Mouse (Mus musculus) hindbrain, embryonic 15.5 days (tissue): ENCODE results near the gene Map2k7. TPM values are rescaled to one million over a fixed set of nuclear protein-coding genes. Genes with fewer than 3 reads are reported as not detected.

Experiments used
- ATAC-seq: fragments of 200-750 bp; cut with Nextera tagmentation; 2 replicates; pipeline ENCODE4 v1.8.0; 2017; ENCODE audit warnings: low read depth, moderate number of reproducible peaks, moderate TSS enrichment; ENCODE audit not compliant: low FRiP score
- H3K27ac ChIP-seq: fragments of 300-500 bp; sonication (generic); replicated peaks from 2 replicates; pipeline ENCODE4 v1.5.1; 2015; ENCODE audit warnings: mild to moderate bottlenecking, inconsistent platforms
- H3K27me3 ChIP-seq: fragments of 300-500 bp; sonication (generic); 2 replicates; pipeline ENCODE4 v1.6.1; 2015; ENCODE audit warnings: control low read depth, inconsistent platforms
- H3K36me3 ChIP-seq: fragments of 300-500 bp; sonication (generic); 2 replicates; pipeline ENCODE4 v1.6.1; 2015; ENCODE audit warnings: control low read depth, inconsistent platforms
- H3K4me1 ChIP-seq: fragments of 300-500 bp; sonication (generic); replicated peaks from 2 replicates; pipeline ENCODE4 v1.6.1; 2015; ENCODE audit warnings: control low read depth, inconsistent platforms
- H3K4me2 ChIP-seq: fragments of 300-500 bp; sonication (generic); 2 replicates; pipeline ENCODE4 v1.6.1; 2015; ENCODE audit warnings: moderate library complexity, mild to moderate bottlenecking, inconsistent platforms
- H3K4me3 ChIP-seq: fragments of 300-500 bp; sonication (generic); 2 replicates; pipeline ENCODE4 v1.5.1; 2015; ENCODE audit warnings: mild to moderate bottlenecking, inconsistent platforms
- H3K9ac ChIP-seq: fragments of 300-500 bp; sonication (generic); 2 replicates; pipeline ENCODE4 v1.6.1; 2015; ENCODE audit warnings: inconsistent platforms
- H3K9me3 ChIP-seq: fragments of 300-500 bp; sonication (generic); 2 replicates; pipeline ENCODE4 v1.6.1; 2016; ENCODE audit warnings: control low read depth, inconsistent platforms
- WGBS: fragments of 180-500 bp; shearing (Covaris S2); methylation state at CpG from one replicate; pipeline ENCODE4 v1.1.7; 2015; 5-methylcytosine and 5-hydroxymethylcytosine counted together
- polyA plus RNA-seq: library from polyadenylated mRNA; unstranded; fragments of >200 nt; fragmentation: Nextera tagmentation; extraction: Ambion mirVana; gene quantifications from 2 replicates; pipeline ENCODE4 v1.2.1, GENCODE M21; 2015

Map2k7 gene
- polyA plus RNA-seq, 1 experiment from 2014 or later, result 29.4 TPM

DNA sequence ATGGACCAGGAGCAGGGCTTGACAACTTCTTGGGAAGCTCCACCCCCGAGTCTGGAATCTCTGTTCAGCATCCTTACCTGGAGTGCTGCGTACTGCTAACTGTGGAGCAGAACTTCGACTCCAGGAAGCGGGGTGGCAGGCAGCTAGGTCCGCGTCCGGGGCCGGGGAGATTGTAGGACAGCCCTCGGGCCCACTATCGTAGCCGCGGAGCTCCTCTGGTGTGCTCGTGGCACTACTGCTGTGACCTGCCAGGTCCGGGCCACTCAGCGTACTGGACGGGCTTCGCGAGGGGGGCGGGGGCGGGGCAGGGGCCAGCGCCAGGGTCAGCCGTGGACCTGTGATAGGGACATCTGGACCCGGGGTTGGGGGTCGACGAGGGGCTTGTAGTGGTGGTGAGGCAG lies 25.7 kb upstream of the Map2k7 start:
- WGBS, result 2% methylated on average over 25 of the region's 25 CpGs
- Histone ChIP-seq H3K4me3 (peak overlapping the region; percentile 82), H3K9me3 (no peaks in the 10 kb centered on the region), H3K27me3 (no peaks in the 10 kb centered on the region), H3K36me3 (peaks cover 21% of the 10 kb centered on the region), H3K4me2 (peak overlapping the region; percentile 97), H3K9ac (peak overlapping the region; percentile 53), H3K27ac (peak overlapping the region; percentile 71), H3K4me1 (peaks cover 55% of the 10 kb centered on the region)
- ATAC-seq, result peak; percentile 0; the same call in 1 of the 2 replicates

DNA sequence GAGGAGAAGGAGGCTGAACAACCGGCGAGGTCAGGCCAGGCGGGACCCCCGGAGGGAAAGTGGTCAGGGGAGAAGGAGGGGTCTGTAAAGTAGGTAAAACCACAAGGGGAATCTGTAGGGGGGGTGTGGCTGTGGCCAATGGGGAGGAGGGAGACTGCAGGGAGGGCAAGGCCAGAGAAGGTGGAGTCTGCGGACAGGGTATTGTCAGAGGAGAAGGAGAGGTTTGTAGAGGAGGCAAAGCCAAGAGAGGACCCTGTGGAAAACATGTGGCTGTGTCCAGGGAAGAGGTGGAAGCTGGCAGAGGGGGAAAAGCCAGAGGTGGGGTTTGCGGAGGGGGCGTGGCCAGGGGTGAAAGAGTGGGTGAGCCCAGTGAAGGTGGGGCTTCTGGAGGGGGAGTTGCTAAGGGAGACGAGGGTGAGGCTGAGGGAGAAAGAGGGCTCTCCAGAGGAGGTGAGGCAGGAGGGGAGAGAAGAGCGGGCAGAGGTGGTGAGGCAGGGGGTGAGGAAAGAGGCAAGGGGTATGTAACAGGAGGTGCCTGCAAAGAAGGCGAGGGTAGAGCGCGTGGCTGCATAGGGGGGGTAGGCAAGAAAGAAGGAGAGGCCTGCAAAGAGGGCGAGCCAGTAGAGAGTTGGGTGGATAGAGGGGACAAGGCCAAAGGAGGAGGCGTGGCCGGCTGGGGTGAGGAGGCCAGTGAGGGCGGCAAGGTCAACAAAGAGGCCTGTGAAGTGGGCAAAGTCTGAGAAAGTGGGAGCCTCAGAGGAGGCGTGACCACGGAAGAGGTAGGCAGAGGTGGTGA lies 25.1 kb upstream of the Map2k7 start:
- Histone ChIP-seq H3K9ac (peak overlapping the region; percentile 53), H3K27me3 (no peaks in the 10 kb centered on the region), H3K9me3 (no peaks in the 10 kb centered on the region), H3K27ac (peak overlapping the region; percentile 71), H3K4me2 (peak overlapping the region; percentile 97), H3K4me1 (peaks cover 55% of the 10 kb centered on the region), H3K4me3 (peak overlapping the region; percentile 82), H3K36me3 (peaks cover 21% of the 10 kb centered on the region)
- WGBS, result 1% methylated on average over 18 of the region's 18 CpGs
- peak; percentile 10 for ATAC-seq

DNA sequence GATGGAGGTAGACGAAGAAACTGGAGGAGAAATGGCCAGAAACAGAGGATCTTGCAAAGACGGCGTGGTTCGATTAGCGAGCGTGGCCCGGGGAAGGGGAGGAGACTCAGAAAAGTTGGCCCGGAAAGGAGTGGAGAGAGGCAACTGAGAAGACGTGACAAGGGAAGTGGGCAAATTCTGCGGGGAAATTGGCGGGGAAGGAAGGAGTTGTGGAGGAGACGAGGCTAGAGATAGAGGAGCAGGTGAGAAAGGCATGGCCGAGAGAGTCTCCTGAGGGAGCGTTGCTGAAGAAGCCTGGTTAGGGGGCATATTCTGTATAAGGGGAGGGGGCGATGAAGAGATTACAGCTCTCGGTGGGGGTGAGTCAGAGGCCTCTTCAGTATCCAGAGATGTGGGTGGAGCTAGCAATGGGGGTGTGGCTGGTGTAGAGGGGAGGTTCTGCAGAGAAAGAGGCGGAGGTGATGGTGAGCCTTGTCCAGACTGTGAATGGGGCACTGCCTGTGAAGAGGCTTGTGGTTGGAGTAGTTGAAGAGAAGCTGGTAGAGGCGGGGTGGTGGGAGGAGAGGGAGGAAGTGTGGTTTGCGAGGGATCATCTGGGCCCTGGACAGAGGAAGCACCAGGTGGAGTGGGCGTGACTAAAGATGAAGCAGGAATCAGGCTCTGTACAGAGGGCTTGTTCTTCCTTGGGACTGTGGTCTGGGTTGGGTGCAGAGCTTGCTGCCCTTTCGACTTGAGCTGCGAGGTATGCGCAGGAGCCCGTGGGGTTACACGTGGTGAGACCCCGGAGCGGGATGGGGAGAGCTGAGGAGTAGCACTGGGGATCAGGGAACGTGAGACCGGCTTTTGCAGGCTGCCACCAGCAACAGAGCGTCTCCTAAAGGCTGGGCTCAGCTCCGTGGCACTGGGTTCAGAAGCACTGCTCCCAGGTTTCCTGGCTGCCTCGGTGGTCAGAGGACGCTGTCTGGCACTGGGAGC lies 24.2 kb upstream of the Map2k7 start:
- ATAC-seq, result no peak
- Histone ChIP-seq H3K36me3 (peaks cover 20% of the 10 kb centered on the region), H3K4me2 (peak overlapping the region; percentile 97), H3K4me3 (peak overlapping the region; percentile 82), H3K27me3 (no peaks in the 10 kb centered on the region), H3K4me1 (peaks cover 55% of the 10 kb centered on the region), H3K9ac (peak overlapping the region; percentile 53), H3K27ac (peak overlapping the region; percentile 71), H3K9me3 (no peaks in the 10 kb centered on the region)
- 15% methylated on average over 33 of the region's 33 CpGs for WGBS

DNA sequence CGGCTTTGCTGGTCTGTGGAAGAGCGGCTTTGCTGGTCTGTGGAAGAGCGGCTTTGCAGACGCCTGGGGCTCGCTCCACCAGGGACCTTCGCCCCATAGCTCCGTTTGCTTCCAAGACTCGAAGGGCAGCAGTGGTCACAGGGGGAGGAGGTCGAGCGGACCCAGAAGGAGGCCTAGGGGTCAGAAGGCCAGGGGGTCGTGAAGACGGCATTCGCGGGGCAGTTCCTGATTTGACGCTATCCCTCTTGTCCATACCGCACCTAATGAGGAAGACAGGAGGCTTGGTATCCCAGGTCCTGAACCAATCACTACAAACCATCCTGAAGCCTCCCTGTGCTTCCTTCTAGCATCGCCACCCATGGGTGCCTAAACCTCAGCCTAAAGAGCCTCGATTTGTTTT lies 22.2 kb upstream of the Map2k7 start:
- Histone ChIP-seq H3K4me1 (peaks cover 46% of the 10 kb centered on the region), H3K36me3 (peaks cover 3% of the 10 kb centered on the region; the same call in 1 of the 2 replicates), H3K4me2 (peak overlapping the region; percentile 97), H3K9me3 (no peaks in the 10 kb centered on the region), H3K4me3 (peak overlapping the region; percentile 82), H3K27me3 (no peaks in the 10 kb centered on the region), H3K27ac (peak overlapping the region; percentile 97), H3K9ac (peak overlapping the region; percentile 84)
- WGBS, result 5% methylated on average over 18 of the region's 18 CpGs
- ATAC-seq, result peak; percentile 2

DNA sequence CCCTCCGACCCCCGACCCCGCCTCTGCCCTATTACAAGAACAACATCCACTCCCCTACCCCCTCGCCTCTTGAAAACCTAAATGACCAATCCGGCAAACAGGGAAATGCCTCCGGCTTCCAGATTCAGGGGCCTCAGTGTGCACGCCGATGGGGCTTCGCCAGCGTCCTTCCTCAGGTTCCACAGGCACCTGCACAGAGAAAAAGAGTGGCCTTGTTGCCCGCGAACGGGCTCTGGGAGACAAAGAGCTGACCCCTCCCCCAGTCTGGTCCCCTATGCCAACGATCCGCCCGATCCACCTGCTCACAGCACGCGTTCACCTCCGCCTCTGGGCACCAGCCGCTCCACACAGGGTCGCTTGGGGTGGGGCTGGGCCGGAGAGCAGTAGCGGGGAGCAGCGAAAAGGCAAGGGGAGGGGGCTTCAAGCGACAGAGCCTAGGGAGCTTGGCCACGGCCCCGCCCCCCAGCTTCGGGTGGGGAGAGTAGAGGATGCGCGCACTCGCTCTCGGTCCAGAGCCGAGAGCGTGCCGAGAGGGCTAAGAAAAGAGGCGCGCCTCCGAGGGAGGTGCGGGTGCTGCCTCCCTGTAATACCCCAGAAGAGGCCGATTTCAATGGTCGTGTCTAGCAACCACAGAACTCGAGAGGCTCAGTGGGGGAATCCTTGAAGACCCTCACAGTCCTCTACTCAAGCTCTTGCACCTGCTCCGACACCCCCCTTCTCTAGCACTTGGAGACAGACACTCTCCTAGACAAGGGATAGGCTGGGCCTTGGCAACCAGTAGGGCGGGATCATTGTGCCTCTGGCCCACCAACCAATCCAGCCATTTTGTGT lies 21.5 kb upstream of the Map2k7 start, which contains the start of gene Prr36:
TSS of gene Prr36 (minus strand) at position 669 of the 831 bp plus-strand sequence.
- peaks cover 46% of the 10 kb centered on the region for H3K4me1 ChIP-seq
- under 1% methylated on average over 44 of the region's 44 CpGs for WGBS
- ATAC-seq, result peak; percentile 90
- H3K9ac ChIP-seq, result peak within 1 kb of the TSS; percentile 84
- no peaks in the 10 kb centered on the region for H3K9me3 ChIP-seq
- peak within 1 kb of the TSS; percentile 82 for H3K4me3 ChIP-seq
- no peaks in the 10 kb centered on the region for H3K27me3 ChIP-seq
- H3K4me2 ChIP-seq, result peak within 1 kb of the TSS; percentile 97
- H3K36me3 ChIP-seq, result peaks cover 3% of the 10 kb centered on the region; the same call in 1 of the 2 replicates
- peak within 1 kb of the TSS; percentile 97 for H3K27ac ChIP-seq

DNA sequence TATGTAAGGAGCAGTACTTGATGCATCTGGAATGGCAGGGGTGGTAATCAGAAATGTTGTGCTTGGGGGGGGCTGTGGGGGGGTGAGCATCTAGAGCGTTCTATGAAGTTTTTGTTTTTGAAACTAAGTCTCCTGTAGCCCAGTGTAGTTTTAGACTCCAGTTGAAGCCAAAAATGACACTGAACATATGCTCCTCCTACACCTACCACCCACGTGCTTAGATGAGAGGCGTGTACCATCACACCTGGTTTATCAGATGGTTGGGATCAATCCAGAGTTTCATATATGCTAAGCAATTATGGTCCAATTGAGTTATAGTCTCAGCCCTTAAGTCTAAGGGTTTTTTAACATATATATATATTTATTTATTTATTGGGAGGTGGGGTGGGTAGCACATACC lies 18.9 kb upstream of the Map2k7 start:
- H3K9ac ChIP-seq, result no peak overlapping the region
- peaks cover under 1% of the 10 kb centered on the region; the same call in 1 of the 2 replicates for H3K36me3 ChIP-seq
- no peak for ATAC-seq
- no peak overlapping the region for H3K4me2 ChIP-seq
- H3K9me3 ChIP-seq, result no peaks in the 10 kb centered on the region
- 90% methylated on average over 3 of the region's 3 CpGs for WGBS
- H3K4me1 ChIP-seq, result peaks cover 25% of the 10 kb centered on the region
- no peak overlapping the region for H3K27ac ChIP-seq
- no peaks in the 10 kb centered on the region for H3K27me3 ChIP-seq
- no peak overlapping the region for H3K4me3 ChIP-seq

DNA sequence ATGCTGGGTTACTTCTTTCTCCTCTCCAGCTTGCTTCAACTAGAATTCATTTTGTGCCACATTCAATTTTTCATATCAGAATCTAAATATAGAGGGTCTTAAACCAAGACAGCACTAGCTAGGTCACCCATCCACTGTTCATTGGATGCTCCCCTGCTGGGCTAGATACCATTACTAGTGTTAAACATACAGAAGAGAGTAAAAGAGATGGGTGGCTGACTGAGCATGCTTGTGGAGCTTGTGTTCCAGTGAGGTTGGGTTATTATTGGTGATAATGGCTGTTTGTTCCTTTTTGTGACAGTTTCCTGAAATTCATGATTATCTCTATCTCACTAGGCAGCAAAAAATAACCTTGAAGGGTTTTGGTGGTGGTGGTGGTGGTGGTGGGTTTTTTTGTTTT lies 16.5 kb upstream of the Map2k7 start:
- H3K4me3 ChIP-seq, result no peak overlapping the region
- H3K9ac ChIP-seq, result no peak overlapping the region
- H3K36me3 ChIP-seq, result no peaks in the 10 kb centered on the region
- H3K9me3 ChIP-seq, result no peaks in the 10 kb centered on the region
- peaks cover 9% of the 10 kb centered on the region; the same call in 1 of the 2 replicates for H3K27me3 ChIP-seq
- no peak for ATAC-seq
- H3K4me2 ChIP-seq, result no peak overlapping the region
- no peak overlapping the region for H3K27ac ChIP-seq
- peaks cover 11% of the 10 kb centered on the region for H3K4me1 ChIP-seq

DNA sequence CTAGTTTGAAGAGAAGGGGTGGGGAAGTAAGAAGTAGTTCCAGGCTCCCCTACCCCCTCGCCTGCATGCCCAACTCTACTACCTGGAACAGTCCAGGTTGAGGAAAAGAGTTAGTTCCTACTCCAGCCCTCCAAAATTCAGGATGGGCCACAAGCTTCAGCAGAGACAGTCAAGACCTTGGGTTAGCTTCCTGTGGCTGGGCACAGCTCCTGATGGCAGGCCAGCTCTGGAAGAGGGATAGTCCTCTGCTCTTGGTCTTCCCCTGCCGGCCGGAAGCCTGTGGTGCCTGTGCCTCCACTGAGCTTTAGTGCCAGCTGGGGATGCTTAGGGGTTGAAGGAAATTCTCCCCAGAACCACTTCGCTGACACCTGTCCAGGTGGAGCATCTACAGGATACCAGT lies 12.2 kb upstream of the Map2k7 start:
- ATAC-seq, result 0 out of 2 replicates have a peak, but pooled peaks have one; percentile 11
- no peak overlapping the region for H3K27ac ChIP-seq
- peaks cover 6% of the 10 kb centered on the region for H3K4me1 ChIP-seq
- WGBS, result 25% methylated on average over 4 of the region's 4 CpGs
- H3K4me2 ChIP-seq, result peak overlapping the region; percentile 46
- H3K9ac ChIP-seq, result no peak overlapping the region
- no peak overlapping the region for H3K4me3 ChIP-seq
- H3K27me3 ChIP-seq, result peaks cover 21% of the 10 kb centered on the region; the same call in 1 of the 2 replicates
- no peaks in the 10 kb centered on the region for H3K9me3 ChIP-seq
- H3K36me3 ChIP-seq, result no peaks in the 10 kb centered on the region

DNA sequence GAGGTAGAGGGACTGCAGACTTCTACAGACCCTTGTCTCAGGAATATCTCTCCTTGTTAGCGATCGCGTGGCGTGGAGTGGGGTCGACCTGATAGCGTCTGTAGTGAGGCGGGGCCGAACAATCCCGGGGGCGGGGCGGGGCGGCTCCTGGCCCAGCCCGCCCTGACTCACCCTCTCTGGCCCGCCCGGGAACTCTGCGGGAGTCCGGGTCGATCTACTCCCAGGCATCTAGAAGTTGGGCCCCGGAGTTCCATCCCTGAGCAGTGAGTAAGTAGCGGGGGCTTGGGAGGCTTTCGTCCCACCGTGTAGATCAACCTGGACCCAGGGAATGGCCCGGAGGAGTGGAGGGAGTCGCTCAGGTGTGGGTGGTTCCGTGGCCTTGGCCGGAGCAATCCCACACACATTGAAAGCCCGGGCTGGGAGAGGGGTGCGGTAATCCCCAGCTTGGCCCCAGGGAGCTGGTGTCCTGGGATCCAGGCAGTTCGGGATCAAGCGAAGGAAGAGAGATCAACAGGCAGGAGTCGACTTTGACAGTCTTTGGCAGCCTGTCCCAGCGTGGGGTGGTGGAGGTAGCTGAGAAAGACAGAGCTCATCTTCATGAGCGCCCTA lies 11.7 kb upstream of the Map2k7 start, which contains the start of gene Lrrc8e:
TSS of gene Lrrc8e (plus strand) at position 89 of the 609 bp plus-strand sequence.
- Histone ChIP-seq H3K27ac (no peak within 1 kb of the TSS), H3K27me3 (peaks cover 21% of the 10 kb centered on the region; the same call in 1 of the 2 replicates), H3K9me3 (no peaks in the 10 kb centered on the region), H3K4me1 (peaks cover 6% of the 10 kb centered on the region), H3K36me3 (no peaks in the 10 kb centered on the region), H3K9ac (no peak within 1 kb of the TSS), H3K4me2 (peak within 1 kb of the TSS; percentile 46), H3K4me3 (no peak within 1 kb of the TSS)
- peak; percentile 51 for ATAC-seq
- 6% methylated on average over 33 of the region's 33 CpGs for WGBS

DNA sequence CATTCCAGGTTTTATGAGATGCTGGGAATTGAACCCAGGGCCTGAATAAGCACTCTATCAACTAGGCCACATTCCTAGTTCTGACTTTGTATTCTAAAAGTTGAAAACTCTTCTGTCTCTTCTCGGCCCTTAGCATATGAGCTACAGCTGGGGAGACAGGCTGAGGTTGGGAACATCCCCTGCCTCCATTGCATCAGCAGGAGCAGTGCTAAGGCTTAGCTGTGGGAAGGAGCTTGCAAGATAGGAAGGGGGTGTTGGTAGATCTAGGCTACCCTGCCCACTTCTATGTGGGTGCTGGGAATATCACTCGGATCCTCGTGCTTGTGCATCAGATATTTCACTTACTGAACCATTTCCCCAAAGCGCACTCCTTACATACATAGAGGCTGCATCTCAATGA lies 10.6 kb upstream of the Map2k7 start:
- 94% methylated on average over 4 of the region's 4 CpGs for WGBS
- ATAC-seq, result no peak
- peaks cover 21% of the 10 kb centered on the region; the same call in 1 of the 2 replicates for H3K27me3 ChIP-seq

DNA sequence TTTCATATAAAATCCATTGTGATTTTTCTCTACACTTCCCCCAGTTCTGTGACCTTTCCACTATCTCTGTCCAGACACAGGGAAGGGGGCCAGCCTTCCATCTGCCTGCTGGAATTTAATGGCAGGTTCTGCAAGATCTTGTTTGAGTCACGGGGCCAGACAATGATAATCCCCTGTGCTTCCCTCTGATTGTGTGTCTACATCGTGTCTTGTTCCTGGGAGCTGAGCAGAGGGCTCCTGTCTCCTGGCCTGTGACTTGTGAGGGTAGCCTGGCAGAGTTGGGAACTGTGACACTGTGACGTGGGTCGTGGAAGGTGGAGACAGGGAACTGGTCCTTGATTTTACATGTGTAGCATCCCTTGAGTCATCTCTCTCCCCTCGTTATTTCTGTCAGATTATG lies 8.8 kb upstream of the Map2k7 start:
- Histone ChIP-seq H3K4me1 (peaks cover 6% of the 10 kb centered on the region), H3K9ac (no peak overlapping the region), H3K4me2 (no peak overlapping the region), H3K27me3 (peaks cover 21% of the 10 kb centered on the region; the same call in 1 of the 2 replicates), H3K4me3 (no peak overlapping the region), H3K27ac (no peak overlapping the region), H3K9me3 (no peaks in the 10 kb centered on the region), H3K36me3 (no peaks in the 10 kb centered on the region)
- ATAC-seq, result no peak
- 75% methylated on average over 5 of the region's 5 CpGs for WGBS

More for the DNA sequence above, 10.6 kb upstream of the Map2k7 start:
- H3K4me1 ChIP-seq, result peaks cover 6% of the 10 kb centered on the region
- H3K27ac ChIP-seq, result no peak overlapping the region
- no peak overlapping the region for H3K4me3 ChIP-seq
- H3K36me3 ChIP-seq, result no peaks in the 10 kb centered on the region
- no peak overlapping the region for H3K9ac ChIP-seq
- H3K4me2 ChIP-seq, result no peak overlapping the region
- H3K9me3 ChIP-seq, result no peaks in the 10 kb centered on the region
